Mouse (Mus musculus): ENCODE measurements around the gene Gm20388. TPM values are rescaled to one million over a fixed set of nuclear protein-coding genes. Genes with fewer than 3 reads are reported as not detected.

The Gm20388 gene
- total RNA-seq, 2 experiments from 2014 or later = 1.3 to 8.5 TPM

- peak; percentile 78 to 80 for DNase-seq (ENCODE audit: low spot score in 2 of 2)
Measured at GRCm38 (mm10) chr8:122444058-122444748, 2533.6 kb downstream of the Gm20388 start.

- no peak for DNase-seq (ENCODE audit: low spot score in 2 of 2)
Measured at GRCm38 (mm10) chr8:122445203-122445602, 2534.6 kb downstream of the Gm20388 start.

- no peak for DNase-seq (ENCODE audit: low spot score in 2 of 2)
Measured at GRCm38 (mm10) chr8:122451161-122451703, 2540.6 kb downstream of the Gm20388 start.

- no peak for DNase-seq (ENCODE audit: low spot score in 2 of 2)
Measured at GRCm38 (mm10) chr8:122452154-122452553, 2541.5 kb downstream of the Gm20388 start.

- DNase-seq (ENCODE audit: low spot score in 2 of 2) = no peak
Measured at GRCm38 (mm10) chr8:122454409-122454808, 2543.8 kb downstream of the Gm20388 start.

- no peak for DNase-seq (ENCODE audit: low spot score in 2 of 2)
Measured at GRCm38 (mm10) chr8:122457171-122457570, 2546.5 kb downstream of the Gm20388 start.

GRCm38 (mm10) chr8:122459218-122459900, 2548.7 kb downstream of the Gm20388 start:
- DNase-seq (ENCODE audit: low spot score in 2 of 2) = no peak

- DNase-seq (ENCODE audit: low spot score in 2 of 2) = no peak
Measured at GRCm38 (mm10) chr8:122459990-122460389, 2549.3 kb downstream of the Gm20388 start.

GRCm38 (mm10) chr8:122460524-122461472, 2550.2 kb downstream of the Gm20388 start, which contains the start of gene Snai3:
Gene Snai3 (minus strand): TSS chr8:122460733.
- peak in 1 of 2 experiments; percentile 28 for DNase-seq (ENCODE audit: low spot score in 2 of 2)

- DNase-seq (ENCODE audit: low spot score in 2 of 2) = no peak
Measured at GRCm38 (mm10) chr8:122461473-122462148, 2551.0 kb downstream of the Gm20388 start.

- DNase-seq (ENCODE audit: low spot score in 2 of 2) = no peak
Measured at GRCm38 (mm10) chr8:122462510-122462909, 2551.9 kb downstream of the Gm20388 start.

- no peak for DNase-seq (ENCODE audit: low spot score in 2 of 2)
Measured at GRCm38 (mm10) chr8:122463651-122464640, 2553.3 kb downstream of the Gm20388 start.

GRCm38 (mm10) chr8:122464985-122465384, 2554.3 kb downstream of the Gm20388 start:
- no peak for DNase-seq (ENCODE audit: low spot score in 2 of 2)

- DNase-seq (ENCODE audit: low spot score in 2 of 2) = no peak
Measured at GRCm38 (mm10) chr8:122467816-122468215, 2557.2 kb downstream of the Gm20388 start.

- no peak for DNase-seq (ENCODE audit: low spot score in 2 of 2)
Measured at GRCm38 (mm10) chr8:122469407-122469806, 2558.8 kb downstream of the Gm20388 start.

- DNase-seq (ENCODE audit: low spot score in 2 of 2) = no peak
Measured at GRCm38 (mm10) chr8:122469965-122470364, 2559.3 kb downstream of the Gm20388 start.

GRCm38 (mm10) chr8:122470691-122471090, 2560.1 kb downstream of the Gm20388 start:
- DNase-seq (ENCODE audit: low spot score in 2 of 2) = no peak

- DNase-seq (ENCODE audit: low spot score in 2 of 2) = no peak
Measured at GRCm38 (mm10) chr8:122473911-122474421, 2563.3 kb downstream of the Gm20388 start.

Data from adrenal gland, adult 18-20 months (tissue).